Comparison of ENCODE assay signal across 8 mouse cellular contexts in the genomic region with DNA sequence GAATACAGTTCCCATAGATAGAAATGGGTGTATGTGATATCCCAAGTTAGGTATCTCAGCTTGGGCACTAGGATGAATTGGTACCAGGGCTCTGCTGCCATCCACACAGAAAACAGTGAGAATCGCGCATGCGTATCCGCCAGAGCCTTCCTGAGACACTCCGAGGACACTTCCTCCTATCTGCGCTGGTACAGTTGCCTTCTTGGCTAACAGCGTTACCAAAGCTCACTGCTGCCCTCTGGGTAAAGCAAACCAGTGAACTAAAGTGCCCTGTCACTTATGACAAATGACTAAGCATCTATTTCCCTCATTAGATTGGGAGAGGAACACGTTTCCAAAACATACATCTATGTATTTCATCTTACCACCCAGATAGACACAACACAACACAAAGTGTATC.
DNase-seq lines count a peak whose midpoint lies in the region; ATAC-seq and TF ChIP-seq lines count a peak whose summit lies in the region.

No protein-coding gene starts in this region.

- ATAC-seq in embryonic facial prominence, embryonic 14.5 days (ENCODE audit: low read depth): no peak
- ATAC-seq in CD4-positive, CD25-positive, alpha-beta regulatory T cell, adult 4 months: peak; percentile 95

- no peaks in the 10 kb centered on the region for H3K9me3 ChIP-seq in embryonic facial prominence, embryonic 14.5 days (ENCODE audit: control insufficient read depth, low read length)
- H3K9me3 ChIP-seq in embryonic facial prominence, embryonic 10.5 days: no peaks in the 10 kb centered on the region
- no peaks in the 10 kb centered on the region for H3K9me3 ChIP-seq in hindbrain, embryonic 10.5 days

- 48% methylated on average over 8 of the region's 8 CpGs for WGBS in embryonic facial prominence, embryonic 14.5 days
- 53% methylated on average over 8 of the region's 8 CpGs for WGBS in embryonic facial prominence, embryonic 10.5 days
- 22% methylated on average over 8 of the region's 8 CpGs for WGBS in lung, adult 2 months
- WGBS in hindbrain, embryonic 10.5 days: 54% methylated on average over 8 of the region's 8 CpGs

- H3K4me1 ChIP-seq in embryonic facial prominence, embryonic 14.5 days (ENCODE audit: control insufficient read depth, insufficient read depth, low read length): no peaks in the 10 kb centered on the region
- no peaks in the 10 kb centered on the region for H3K4me1 ChIP-seq in embryonic facial prominence, embryonic 10.5 days
- H3K4me1 ChIP-seq in embryonic fibroblast, embryonic 13.5 days (ENCODE audit: control insufficient read depth, insufficient read depth, low read length): 0 out of 2 replicates have a peak, but pooled peaks cover 4% of the 10 kb centered on the region
- H3K4me1 ChIP-seq in lung, adult 2 months (ENCODE audit: control insufficient read depth, insufficient read depth, low read length): 0 out of 2 replicates have a peak, but pooled peaks cover 2% of the 10 kb centered on the region
- H3K4me1 ChIP-seq in hindbrain, embryonic 10.5 days (replicated peaks): no peaks in the 10 kb centered on the region; the same call in 1 of the 2 replicates

- no peaks in the 10 kb centered on the region for H3K36me3 ChIP-seq in embryonic facial prominence, embryonic 14.5 days (ENCODE audit: control insufficient read depth, insufficient read depth, low read length)
- no peaks in the 10 kb centered on the region for H3K36me3 ChIP-seq in embryonic facial prominence, embryonic 10.5 days (replicated peaks)
- no peaks in the 10 kb centered on the region for H3K36me3 ChIP-seq in hindbrain, embryonic 10.5 days

- H3K27me3 ChIP-seq in embryonic facial prominence, embryonic 14.5 days (replicated peaks; ENCODE audit: control insufficient read depth, insufficient read depth, low read length): no peaks in the 10 kb centered on the region
- H3K27me3 ChIP-seq in embryonic facial prominence, embryonic 10.5 days (replicated peaks; ENCODE audit: low read depth, poor library complexity, severe bottlenecking): no peaks in the 10 kb centered on the region
- no peaks in the 10 kb centered on the region for H3K27me3 ChIP-seq in hindbrain, embryonic 10.5 days (ENCODE audit: insufficient read depth, poor library complexity, severe bottlenecking)

- no peak overlapping the region for H3K9ac ChIP-seq in embryonic facial prominence, embryonic 14.5 days (ENCODE audit: low read depth, low read length)

- H3K4me2 ChIP-seq in embryonic facial prominence, embryonic 14.5 days (ENCODE audit: low read depth, low read length): no peak overlapping the region

- 0 out of 2 replicates have a peak, but pooled peaks have one; percentile 7 for TF ChIP-seq CTCF in embryonic fibroblast, embryonic 13.5 days (IDR thresholded peaks at IDR 0.05; ENCODE audit: borderline replicate concordance, insufficient read depth, low read length)
- peak; percentile 59 for TF ChIP-seq CTCF in lung, adult 2 months (IDR thresholded peaks at IDR 0.05; ENCODE audit: insufficient read depth, low read length)

- no peak for TF ChIP-seq POLR2A in embryonic fibroblast, embryonic 13.5 days (IDR thresholded peaks at IDR 0.05; ENCODE audit: low read depth, low read length)
- TF ChIP-seq POLR2A in lung, adult 2 months (IDR thresholded peaks at IDR 0.05; ENCODE audit: borderline replicate concordance, extremely low read depth, low read depth, low read length): no peak

- peak; percentile 24 for DNase-seq in embryonic facial prominence, embryonic 14.5 days (ENCODE audit: low spot score)
- DNase-seq in embryonic facial prominence, embryonic 10.5 days (ENCODE audit: low spot score): no peak
- peak; percentile 47 for DNase-seq in kidney, postnatal 14 days
- DNase-seq in lung, adult 2 months: peak; percentile 33
- peak; percentile 45 to 84 for DNase-seq in spleen, postnatal 10 days (ENCODE audit: low spot score in 2 of 2)
- no peak for DNase-seq in hindbrain, embryonic 10.5 days (ENCODE audit: low spot score)

- H3K4me3 ChIP-seq in embryonic facial prominence, embryonic 14.5 days (ENCODE audit: low read depth, low read length): no peak overlapping the region
- no peak overlapping the region for H3K4me3 ChIP-seq in embryonic facial prominence, embryonic 10.5 days
- H3K4me3 ChIP-seq in embryonic fibroblast, embryonic 13.5 days (ENCODE audit: insufficient read depth, low read length): no peak overlapping the region
- H3K4me3 ChIP-seq in lung, adult 2 months (replicated peaks; ENCODE audit: extremely low read depth, low read depth, low read length): no peak overlapping the region
- no peak overlapping the region for H3K4me3 ChIP-seq in hindbrain, embryonic 10.5 days

- no peak overlapping the region for H3K27ac ChIP-seq in embryonic facial prominence, embryonic 14.5 days (replicated peaks; ENCODE audit: low read depth, low read length)
- H3K27ac ChIP-seq in embryonic facial prominence, embryonic 10.5 days (replicated peaks): no peak overlapping the region
- H3K27ac ChIP-seq in embryonic fibroblast, embryonic 13.5 days (ENCODE audit: insufficient read depth, low read length): no peak overlapping the region
- H3K27ac ChIP-seq in hindbrain, embryonic 10.5 days: no peak overlapping the region

Comparison
In these comparisons a context has a peak if more than half of its experiments do, and no peak if none do; other contexts are left out.
1. DNase-seq: peak in embryonic facial prominence, embryonic 14.5 days (single experiment), kidney, postnatal 14 days (single experiment), lung, adult 2 months (single experiment) and spleen, postnatal 10 days (2 of 2); none in embryonic facial prominence, embryonic 10.5 days (single experiment) and hindbrain, embryonic 10.5 days (single experiment).